Mouse (Mus musculus) MEL (cell line): ENCODE measurements at regions not wholly inside any gene's neighbourhood (a gene's known extent, or its start where the extent isn't known, plus 50 kb on each side); places are given as distances from the start of the nearest gene placed in this dataset.

ENCODE experiments used
- CTCF ChIP-seq, 3 experiments: IDR thresholded peaks in 2 of 3; conservative IDR thresholded peaks in 1 of 3; 2 replicates each; pipeline ENCODE4 v1.5.1; 2011 to 2012; ENCODE audit warnings: low read length in 3 of 3, low read depth in 2 of 3, mild to moderate bottlenecking in 2 of 3, improper control_type of control experiment in 1 of 3, inconsistent platforms in 1 of 3, mixed read lengths in 1 of 3, moderate library complexity in 1 of 3; ENCODE audit not compliant: control insufficient read depth in 1 of 3, insufficient read depth in 1 of 3, poor library complexity in 1 of 3, severe bottlenecking in 1 of 3
- MAZ ChIP-seq: IDR thresholded peaks from 2 replicates; pipeline ENCODE4 v1.6.1; 2012; ENCODE audit warnings: low read depth, mild to moderate bottlenecking, inconsistent platforms, low read length, improper control_type of control experiment
- MEF2A ChIP-seq: IDR thresholded peaks from 2 replicates; pipeline ENCODE4 v1.6.1; 2014; ENCODE audit warnings: low read depth, mild to moderate bottlenecking, inconsistent platforms, low read length, improper control_type of control experiment; ENCODE audit not compliant: poor library complexity, insufficient replicate concordance, severe bottlenecking; ENCODE audit errors: extremely low read depth
- SMC3 ChIP-seq: IDR thresholded peaks from 2 replicates; pipeline ENCODE4 v1.6.1; 2011; ENCODE audit warnings: low read depth, low read length, improper control_type of control experiment
- TAL1 ChIP-seq: IDR thresholded peaks from 2 replicates; pipeline ENCODE4 v1.6.1; 2012; ENCODE audit warnings: mild to moderate bottlenecking, inconsistent platforms, low read length, moderate library complexity, mixed read lengths
- TCF12 ChIP-seq: IDR thresholded peaks from 2 replicates; pipeline ENCODE4 v1.6.1; 2014; ENCODE audit warnings: low read depth, mild to moderate bottlenecking, inconsistent platforms, low read length, improper control_type of control experiment, moderate library complexity
- UBTF ChIP-seq: IDR thresholded peaks from 2 replicates; pipeline ENCODE4 v1.6.1; 2012; ENCODE audit warnings: low read depth, mild to moderate bottlenecking, inconsistent platforms, low read length, improper control_type of control experiment, moderate library complexity, borderline replicate concordance; ENCODE audit not compliant: insufficient read depth
- ZC3H11A ChIP-seq: IDR thresholded peaks from 2 replicates; pipeline ENCODE4 v1.6.1; 2012; ENCODE audit warnings: low read depth, mild to moderate bottlenecking, inconsistent platforms, low read length, improper control_type of control experiment

DNA sequence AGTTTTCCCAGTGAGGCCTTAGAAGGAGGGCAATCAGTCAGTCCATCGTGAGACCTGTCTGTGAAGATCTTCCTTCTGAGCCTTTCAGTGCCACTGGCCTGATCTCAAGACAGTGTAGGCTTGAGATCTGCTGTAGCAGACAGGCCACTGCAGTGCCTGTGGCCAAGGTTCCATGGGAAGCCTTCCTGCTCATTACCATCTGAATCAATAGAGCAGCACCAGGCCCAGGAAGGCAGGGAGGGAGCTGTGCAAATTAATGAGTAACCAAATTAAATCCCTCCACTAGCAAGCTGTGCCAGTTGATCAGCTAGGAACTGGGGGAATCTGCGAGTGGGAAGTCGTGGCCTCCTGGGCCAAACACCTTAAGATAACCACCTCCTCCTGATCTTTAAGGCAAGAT, 114.6 kb upstream of the Pja1 start:
- TF ChIP-seq MAZ (no peak), CTCF (IDR thresholded peaks at IDR 0.05 in 2 of 3, conservative IDR thresholded peaks at IDR 0.05 in 1 of 3; ENCODE audit: control insufficient read depth in 1 of 3, insufficient read depth in 1 of 3, low read depth in 2 of 3, low read length in 3 of 3, poor library complexity in 1 of 3, severe bottlenecking in 1 of 3) (no peak), ZC3H11A (no peak), MEF2A (no peak), UBTF (no peak), TCF12 (no peak), SMC3 (no peak), TAL1 (no peak)
